Mouse (Mus musculus) layer of hippocampus, adult 8-10 months (tissue): ENCODE measurements at regions not wholly inside any gene's neighbourhood (a gene's known extent, or its start where the extent isn't known, plus 50 kb on each side); places are given as distances from the start of the nearest gene placed in this dataset.

Experiments
- DNase-seq, 2 experiments: peaks; one replicate each; pipeline ENCODE4 v3.0.0; 2022; ENCODE audit warnings: low spot score in 2 of 2

DNA sequence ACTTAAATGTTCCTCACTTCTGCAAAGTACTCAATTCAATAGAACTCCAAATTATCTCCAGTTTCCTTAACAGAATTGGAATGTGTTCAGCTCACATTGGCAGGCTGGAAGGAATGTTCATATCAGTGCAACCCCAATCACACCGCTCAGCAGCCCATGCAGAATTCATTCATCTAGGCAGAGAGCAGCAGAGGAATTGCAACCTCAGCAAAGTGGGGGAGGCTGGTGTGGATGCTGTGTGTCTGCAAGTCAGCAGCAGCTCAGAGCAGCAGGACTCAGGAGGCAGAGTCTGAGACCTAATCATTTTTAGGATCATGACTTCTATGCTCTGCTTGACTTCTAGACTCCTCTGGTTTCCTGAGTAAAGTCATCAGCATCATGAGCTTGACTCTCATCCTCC, 100.7 kb upstream of the Chrna7 start:
- DNase-seq = no peak

DNA sequence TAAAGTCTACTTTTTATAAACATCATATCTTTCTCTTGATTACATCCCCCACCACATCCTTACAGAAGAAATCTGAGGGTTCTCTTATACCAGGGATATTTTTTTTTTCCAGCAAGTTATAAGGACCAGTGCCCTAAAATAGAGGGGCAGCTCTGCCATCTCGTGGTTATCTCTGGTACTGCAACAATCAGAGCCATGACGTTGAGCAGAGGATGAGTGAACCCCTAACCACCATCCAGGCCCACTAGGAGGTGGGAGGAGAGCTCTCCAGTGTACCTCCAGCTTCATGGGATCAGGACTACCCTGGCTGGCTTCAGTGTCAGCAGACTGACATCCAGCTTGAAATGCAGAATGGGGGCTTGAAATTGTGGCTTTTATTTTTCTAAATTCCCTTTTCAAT, 107.2 kb upstream of the Chrna7 start:
- DNase-seq = peak; percentile 45 to 79

DNA sequence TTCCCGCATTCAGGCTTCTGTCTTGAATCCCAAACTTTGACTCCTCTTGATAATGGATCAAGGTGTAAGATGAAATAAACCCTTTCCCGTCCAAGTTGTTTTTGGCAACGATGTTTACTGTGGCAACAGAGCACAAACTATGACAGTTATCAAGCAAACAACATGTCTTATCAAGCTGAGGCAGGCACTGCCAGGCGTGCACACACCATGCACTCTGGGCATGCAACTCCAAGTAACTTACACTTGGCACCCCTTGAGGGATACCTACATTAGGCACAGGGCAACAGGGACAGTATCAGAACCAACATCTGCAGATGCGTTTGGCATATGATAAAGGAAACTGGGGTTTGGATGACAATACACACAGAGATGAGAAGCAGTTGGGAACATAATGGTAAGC, 108.8 kb upstream of the Chrna7 start:
- no peak for DNase-seq

GRCm38 (mm10) chr7:63321951-63322710, 109.8 kb upstream of the Chrna7 start:
- peak; percentile 51 to 78 for DNase-seq

GRCm38 (mm10) chr7:63335146-63335545, 109.4 kb upstream of the Otud7a start:
- peak in 1 of 2 experiments; percentile 65 for DNase-seq

DNA sequence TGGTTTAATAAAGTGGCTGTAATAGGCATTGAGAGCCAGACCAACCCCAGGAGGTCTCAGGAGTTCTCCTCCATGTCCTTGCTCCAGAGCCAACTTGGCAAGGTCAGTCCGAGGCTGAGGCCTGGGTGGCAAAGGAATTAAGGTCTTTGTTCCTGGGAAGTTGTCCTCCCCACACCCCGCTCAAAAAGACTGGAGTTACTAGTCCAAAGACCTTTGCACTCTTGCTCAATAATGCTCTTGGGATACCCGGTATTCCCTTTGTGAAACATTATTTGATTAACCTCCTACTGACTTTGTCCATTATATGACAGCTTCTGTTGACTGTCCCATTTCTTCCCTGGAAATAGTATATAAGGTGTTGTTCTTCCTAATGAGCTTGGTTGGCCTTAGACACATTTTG, 108.5 kb upstream of the Otud7a start:
- DNase-seq = no peak

DNA sequence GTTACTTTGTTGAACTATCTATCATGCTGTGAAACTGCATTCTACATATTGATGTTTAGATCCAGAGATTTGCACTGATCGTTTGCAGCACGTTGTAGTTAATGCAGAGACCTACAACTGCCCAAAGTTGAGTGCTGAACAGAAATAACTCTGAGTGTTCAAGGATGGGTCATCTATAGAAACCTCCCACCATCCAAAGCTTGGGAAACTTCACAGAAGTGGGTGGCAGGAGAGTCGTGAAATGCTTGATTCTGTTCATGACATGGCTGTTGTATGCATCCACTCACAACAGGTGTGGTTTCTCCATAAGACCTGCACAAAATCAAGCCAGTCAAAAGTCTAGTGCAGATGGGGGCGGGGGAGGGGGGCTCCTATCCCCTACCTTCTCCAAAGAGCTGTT, 102.8 kb upstream of the Otud7a start:
- no peak for DNase-seq

DNA sequence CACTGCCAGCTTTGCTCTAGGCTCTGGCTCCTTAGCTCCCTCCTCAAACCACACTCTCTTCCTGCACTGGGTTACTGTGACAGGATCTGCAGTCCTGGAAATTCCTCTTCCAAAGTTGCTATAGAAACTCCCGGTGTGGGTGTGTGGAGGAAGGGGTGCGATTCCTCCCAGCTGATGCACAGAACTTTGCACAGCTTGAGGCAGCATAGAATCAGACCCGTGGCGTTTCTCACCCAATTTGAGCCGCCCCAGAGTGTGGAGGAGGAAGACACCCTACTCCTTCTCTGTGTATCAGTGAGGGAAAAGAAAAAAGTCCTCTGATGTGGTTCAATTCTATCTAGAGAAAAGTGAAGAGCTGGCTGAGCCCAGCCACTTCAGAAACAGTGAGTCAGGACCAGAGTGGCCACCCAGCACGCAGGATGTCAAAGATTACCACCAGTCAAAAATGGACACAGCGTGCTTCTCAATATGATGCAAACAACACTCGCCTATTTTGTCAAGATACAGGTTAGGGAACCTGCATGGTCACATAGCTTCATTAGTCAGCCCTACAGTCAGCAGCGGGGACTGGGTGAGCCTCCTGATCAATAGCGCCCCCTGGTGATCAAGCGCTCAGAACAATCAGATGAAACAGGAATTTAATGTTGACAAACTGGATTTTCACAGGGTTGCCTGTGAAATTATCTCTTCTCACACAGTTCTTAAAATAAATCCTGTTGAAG, 98.7 kb upstream of the Otud7a start:
- peak; percentile 81 to 87 for DNase-seq

DNA sequence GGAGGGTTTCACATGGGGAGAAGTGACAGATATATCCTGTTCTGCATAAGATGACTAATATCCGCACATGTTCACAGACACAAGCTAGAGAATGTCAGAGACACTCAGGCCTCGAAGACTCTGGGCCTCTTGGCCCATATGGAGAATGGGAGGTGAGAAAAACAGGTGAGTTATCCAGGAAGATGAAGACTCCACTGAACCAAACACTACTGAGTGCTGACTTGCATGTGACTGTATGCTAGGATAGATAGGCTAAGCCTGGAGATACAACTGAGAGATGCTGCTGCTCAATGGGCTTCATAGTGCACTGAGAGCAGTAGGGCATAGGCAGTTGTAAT, 98.2 kb upstream of the Otud7a start:
- no peak for DNase-seq
